Mouse (Mus musculus): ENCODE data around the gene Mdm2. TPM values are rescaled to one million over a fixed set of nuclear protein-coding genes. Genes with fewer than 3 reads are reported as not detected.
A peak's percentile ranks its signal among the peaks of the same experiment; 100 is the strongest.

The Mdm2 gene
- total RNA-seq, 2 experiments from 2014 or later = 44.0 to 68.6 TPM

DNA sequence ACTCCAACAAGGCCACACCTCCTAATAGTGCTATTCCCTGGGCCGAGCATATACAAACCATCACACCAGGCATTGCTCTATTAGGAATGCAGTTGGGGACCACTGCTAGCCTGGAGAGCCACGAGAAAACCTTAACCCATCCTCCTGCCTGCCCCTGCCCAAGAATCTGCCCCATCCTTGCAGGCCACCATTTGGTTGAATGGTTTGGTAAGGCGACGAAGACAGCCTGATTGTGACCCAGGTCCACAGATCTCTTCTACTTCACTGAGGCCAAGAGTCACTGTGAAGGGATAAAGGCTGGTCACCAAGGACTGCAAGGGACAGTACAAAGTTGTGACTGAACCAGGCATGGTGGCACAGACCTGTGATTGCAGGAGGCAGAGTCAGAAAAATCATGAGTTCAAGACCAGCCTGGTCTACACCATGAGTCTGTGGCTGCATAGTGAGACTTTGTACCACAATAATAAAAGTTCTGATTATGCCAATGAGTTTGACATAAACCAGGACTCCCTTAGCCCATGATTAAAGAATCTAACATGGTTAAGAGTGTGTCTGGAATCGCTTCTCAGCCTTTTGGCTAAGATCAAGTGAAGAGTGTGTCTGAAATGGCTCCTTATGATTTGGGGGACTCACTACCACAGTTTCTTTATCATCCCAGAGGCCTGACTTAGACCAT, 63.9 kb downstream of the Mdm2 start:
- no peak for ATAC-seq (replicated peaks; ENCODE audit: poor library complexity)

DNA sequence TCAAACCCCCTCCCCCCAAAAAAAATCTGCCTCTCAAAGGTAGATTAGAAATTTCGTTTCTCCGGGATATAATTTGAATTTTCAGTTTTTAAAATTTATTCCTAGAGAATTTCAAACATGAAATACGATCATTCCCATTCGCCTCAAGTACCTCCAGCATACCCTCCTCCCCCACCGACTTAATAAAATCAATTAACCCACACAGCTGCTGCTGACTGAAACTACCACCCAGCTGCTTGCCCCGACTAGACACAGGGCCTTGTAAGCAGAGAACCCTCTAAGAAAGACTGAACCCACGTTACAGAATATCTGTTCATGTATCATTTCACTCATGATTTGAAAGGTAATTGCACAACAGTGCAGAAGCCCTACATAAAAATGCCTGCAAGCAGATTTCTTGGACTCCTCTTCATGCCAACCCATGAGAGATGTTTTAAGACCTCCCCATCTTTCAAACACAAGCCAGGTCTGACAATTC, 65.0 kb downstream of the Mdm2 start:
- ATAC-seq (replicated peaks; ENCODE audit: poor library complexity) = no peak

DNA sequence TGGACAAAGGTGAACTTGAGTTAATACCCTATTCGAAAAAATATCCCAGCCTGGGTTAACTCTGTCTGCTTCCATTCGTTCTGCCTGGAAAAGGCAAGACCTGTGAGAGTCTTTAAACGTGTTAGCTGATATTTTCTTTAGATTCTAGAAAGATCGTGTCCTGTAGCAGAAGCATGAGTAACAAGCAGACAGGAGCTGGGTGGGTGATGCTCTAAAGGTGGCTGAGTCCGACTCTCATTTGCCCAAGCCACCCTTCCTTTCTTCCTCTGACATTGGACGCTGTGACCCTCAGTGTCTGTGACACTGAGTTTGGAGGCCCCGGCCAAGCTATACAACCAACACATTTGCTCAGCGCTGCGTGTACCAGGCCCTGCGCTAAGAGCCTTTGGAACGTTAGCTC, 65.7 kb downstream of the Mdm2 start:
- ATAC-seq (replicated peaks; ENCODE audit: poor library complexity) = no peak

DNA sequence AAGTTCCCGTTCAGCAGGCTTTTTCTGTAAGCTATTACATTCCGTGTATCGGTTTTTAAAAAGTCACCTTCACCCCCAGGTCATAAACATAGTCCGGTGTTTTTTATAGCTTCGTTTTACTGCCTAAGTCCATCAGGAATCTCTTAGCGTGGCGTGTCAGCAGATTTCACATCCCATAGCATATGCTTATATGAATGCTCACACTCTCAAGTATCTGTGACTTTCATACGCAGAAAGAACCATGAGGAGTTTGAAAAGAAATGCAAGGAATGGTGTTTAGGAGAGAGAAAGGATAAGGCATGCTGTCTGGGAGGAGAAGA, 66.2 kb downstream of the Mdm2 start:
- ATAC-seq (replicated peaks; ENCODE audit: poor library complexity) = no peak

DNA sequence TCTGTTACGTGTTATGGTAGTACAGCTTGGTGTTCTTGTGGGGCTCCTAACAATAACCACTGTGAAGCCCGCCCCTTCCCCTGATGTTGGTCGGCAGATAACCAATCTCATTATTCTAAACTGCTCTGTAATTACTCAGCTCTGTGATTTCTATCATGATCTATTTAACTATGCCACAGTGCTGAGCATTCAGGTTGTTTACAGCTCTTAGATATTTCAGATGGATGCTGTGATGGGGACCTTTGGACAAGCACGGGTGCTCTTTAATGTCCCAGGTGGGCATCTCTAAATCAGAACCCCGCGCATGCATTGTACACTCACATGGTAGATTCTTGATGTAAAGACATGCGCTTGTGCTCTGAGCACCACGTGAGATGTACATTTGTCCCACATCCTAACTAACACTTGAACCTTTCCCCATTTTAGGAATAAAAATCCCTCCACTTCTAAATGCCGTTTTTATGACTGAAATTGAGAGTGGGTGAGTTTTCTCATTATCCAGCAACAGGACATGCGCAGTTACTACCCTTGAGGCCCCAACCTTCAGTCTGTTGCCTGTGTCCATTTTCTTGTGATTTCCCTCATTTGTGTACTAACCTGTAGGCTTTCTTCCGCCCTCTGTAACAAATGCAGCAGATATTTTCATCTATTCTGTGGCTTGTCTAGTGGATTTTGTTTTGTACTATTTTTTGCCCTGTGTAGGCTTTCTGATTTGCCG, 66.7 kb downstream of the Mdm2 start:
- no peak for ATAC-seq (replicated peaks; ENCODE audit: poor library complexity)

DNA sequence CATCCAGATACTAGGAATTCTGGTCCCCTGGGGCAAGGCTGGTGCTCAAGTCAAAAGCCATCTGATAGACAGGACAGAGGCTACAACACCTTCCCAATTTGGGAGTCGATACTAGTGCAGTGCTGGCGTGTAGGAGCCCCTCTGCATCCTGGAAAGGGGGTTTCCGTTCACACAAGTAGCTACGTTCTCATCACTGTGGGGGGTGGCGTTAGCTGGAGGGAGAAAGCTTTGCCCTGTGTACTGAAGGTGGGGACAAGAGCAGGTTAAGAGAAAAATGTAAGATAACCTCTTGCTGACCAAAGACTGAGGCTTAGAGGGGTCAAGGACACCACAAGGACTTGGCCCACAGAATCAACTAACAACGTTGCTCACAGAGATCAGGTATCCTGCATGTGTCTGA, 67.3 kb downstream of the Mdm2 start:
- no peak for ATAC-seq (replicated peaks; ENCODE audit: poor library complexity)

DNA sequence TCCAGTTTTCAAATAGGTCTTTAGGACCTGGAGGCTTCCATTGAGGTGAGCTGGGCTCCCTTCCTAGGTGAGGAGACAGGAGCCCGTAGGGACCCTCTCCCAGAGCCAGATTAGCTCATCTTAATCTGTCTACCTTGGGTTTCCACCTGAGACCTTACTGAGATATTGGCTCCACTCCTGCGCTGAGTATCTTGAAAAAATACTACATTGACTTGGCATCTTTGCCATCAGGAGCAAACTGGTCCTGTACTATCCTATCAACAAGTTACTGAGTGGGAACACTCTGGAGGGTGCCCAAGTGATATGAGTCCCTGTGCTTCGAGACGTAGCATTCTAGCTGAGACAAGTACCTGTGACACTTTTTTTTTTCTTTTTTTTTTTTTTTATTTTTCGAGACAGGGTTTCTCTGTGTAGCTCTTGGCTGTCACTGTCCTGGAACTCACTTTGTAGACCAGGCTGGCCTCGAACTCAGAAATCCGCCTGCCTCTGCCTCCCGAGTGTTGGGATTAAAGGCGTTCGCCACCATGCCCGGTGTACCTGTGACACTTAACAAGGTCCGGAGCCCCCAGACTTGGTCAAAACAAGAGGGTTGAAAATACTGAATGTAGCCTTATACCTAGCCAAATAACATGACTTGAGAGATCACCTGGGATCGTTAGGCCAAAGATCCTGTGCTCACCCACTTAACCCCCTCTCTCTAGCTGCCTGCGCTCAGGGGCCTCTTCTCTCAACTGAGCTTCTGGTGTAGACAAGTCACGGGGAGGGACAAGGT, 67.9 kb downstream of the Mdm2 start:
- ATAC-seq (replicated peaks; ENCODE audit: poor library complexity) = no peak

DNA sequence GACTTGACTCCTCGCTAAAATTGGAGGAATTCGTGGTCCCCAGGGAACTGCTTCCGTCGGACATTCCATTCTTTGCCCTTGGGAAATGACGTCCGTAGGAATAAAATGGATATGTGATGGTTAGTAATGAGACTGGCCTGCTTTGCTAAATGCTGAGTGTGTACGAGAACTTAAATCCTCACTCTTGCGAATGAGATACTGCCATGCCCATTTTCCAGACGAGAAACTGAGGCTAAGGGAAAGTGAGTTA, 68.4 kb downstream of the Mdm2 start:
- ATAC-seq (replicated peaks; ENCODE audit: poor library complexity) = no peak

DNA sequence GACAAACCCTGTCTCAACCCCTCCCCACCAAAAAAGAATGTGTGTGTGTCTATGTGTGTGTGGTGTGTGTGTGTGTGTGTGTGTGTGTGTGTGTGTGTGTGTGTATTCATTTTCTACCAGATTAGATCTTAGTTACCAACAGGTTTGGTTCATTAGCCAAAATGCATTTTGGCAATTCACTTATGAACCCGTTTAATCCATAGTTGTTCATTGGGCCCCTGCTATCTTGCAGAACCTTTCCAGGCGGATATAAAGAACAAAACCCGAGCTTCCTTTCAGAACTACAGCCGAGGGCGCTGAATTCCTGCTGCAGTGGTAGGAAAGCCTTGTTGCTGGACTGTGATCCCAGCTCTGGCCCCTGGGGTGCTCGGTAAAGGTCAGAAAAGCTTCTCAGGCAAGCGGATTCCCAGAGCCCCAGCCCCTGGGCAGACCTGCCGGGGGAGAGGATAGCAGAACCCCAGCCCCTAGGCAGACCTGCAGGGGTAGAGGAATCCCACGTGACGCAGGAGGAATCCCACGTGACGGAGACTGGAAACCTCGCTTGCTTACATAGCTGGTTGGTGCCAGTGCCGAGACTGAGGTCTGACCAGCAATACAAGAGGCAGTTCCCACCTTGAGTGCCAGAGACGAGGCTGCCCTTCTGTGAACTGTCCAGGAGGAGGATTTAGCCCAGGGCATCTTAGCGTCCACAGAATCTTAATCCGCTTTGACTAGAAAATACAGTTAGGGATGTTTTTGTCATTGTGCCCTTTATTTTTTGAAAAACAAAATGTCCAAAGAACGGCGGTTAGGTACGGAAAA, 69.0 kb downstream of the Mdm2 start:
- no peak for ATAC-seq (replicated peaks; ENCODE audit: poor library complexity)

DNA sequence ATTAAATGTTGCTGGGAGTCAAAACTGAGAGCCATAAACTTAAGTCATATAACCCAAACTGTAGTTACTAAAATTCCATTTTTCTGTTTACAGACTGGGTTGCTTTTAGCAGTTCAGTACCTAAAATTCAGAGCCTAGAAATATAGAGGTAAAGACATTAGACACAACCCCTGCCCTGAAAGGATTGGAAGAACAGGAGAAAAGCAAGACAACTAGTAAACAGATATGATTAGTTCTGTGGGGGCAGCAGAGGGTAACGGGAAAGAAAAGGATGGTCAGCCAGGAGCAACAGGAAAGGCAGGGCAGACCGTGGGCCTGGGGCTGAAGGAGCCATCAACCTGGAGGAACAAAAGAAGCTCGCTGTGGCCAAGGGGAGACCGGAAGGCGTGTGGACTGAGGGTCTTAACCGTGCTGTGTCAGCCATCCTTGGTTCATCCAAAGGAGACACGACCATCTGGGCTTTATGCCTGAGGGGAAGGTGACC, 69.9 kb downstream of the Mdm2 start:
- ATAC-seq (replicated peaks; ENCODE audit: poor library complexity) = no peak

DNA sequence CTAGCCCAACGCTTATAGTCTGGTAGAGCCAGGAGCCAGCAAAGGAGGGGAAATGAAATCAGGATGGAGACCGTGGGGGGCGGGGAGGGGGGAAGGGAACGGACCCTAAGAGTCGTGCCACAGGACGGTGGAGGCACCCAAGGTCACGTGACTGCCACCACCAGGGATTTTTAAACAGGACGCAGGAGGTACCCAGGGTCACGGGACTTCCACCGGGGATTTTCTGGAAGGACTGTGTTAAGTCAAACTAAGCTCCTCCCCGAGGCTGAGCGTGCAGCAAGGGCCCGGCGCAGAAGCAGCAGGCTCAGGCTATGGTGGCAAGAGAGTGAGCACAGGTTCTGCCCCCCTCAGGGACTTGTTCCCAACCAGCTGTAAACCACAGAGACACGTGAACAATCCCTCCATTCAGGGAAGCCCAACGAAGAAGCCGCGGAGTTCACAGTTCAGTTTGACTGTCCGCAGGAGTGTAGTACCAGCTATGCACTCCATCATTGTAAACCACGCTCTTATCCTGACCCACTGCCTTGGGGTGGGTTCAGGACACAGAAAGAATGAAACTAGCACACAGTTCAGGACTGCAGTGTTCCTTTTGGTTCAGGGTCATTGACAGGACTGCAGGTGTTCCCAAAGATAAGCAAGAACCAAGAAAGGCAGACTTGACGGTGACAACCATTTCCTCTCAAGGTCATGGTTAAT, 70.5 kb downstream of the Mdm2 start:
- peak; percentile 81 for ATAC-seq (replicated peaks; ENCODE audit: poor library complexity)

DNA sequence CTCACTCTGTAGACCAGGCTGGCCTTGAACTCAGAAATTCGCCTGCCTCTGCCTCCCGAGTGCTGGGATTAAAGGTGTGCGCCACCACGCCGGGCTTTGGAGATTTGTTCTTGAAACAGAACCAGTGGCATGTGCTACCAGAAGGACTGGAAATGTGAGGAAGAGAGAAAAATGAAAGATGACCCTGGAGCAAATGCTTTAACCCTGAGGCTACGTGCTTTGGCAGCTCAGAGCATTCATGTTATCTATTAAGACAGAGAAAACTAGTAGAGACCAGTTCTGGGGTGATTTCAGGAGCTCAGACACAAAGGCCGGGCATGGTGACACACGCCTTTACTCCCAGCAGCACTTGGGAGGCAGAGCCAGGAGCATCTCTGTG, 71.3 kb downstream of the Mdm2 start:
- no peak for ATAC-seq (replicated peaks; ENCODE audit: poor library complexity)

Other genes with a start within 250 kb of the Mdm2 start
- not detected in 2 replicates for gene Cpm, start 81.3 kb downstream of the Mdm2 start, total RNA-seq (2015)
- 0.17 TPM in 1 of 2 replicates, not detected in the other for gene Cpm, start 81.3 kb downstream of the Mdm2 start, total RNA-seq (2017)
- gene Slc35e3, start 35.6 kb upstream of the Mdm2 start, total RNA-seq (2015) = 7.8 and 16.0 TPM in 2 replicates
- gene Slc35e3, start 35.6 kb upstream of the Mdm2 start, total RNA-seq (2017) = 9.0 and 14.0 TPM in 2 replicates
- gene Nup107, start 81.9 kb upstream of the Mdm2 start, total RNA-seq (2015) = 79.2 and 85.6 TPM in 2 replicates
- gene Nup107, start 81.9 kb upstream of the Mdm2 start, total RNA-seq (2017) = 111 and 153 TPM in 2 replicates
- gene Rap1b, start 135.3 kb upstream of the Mdm2 start, total RNA-seq (2015) = 215 and 244 TPM in 2 replicates
- 84.2 and 95.6 TPM in 2 replicates for gene Rap1b, start 135.3 kb upstream of the Mdm2 start, total RNA-seq (2017)